Mouse (Mus musculus) midbrain, postnatal 0 days (tissue): ENCODE measurements around the gene Baz1b. TPM values are rescaled to one million over a fixed set of nuclear protein-coding genes. Genes with fewer than 3 reads are reported as not detected.

Experiments used
- ATAC-seq: fragments of 200-750 bp; cut with Nextera tagmentation; 2 replicates; pipeline ENCODE4 v1.8.0; 2017; ENCODE audit warnings: moderate number of reproducible peaks, mild to moderate bottlenecking, moderate TSS enrichment, moderate library complexity; ENCODE audit not compliant: low FRiP score
- DNase-seq: peaks from one replicate; pipeline ENCODE4 v3.0.0-alpha.2; 2015; ENCODE audit warnings: low spot score
- H3K27ac ChIP-seq: fragments of 300-500 bp; sonication (generic); 2 replicates; pipeline ENCODE4 v1.5.1; 2014; ENCODE audit warnings: low read depth, mild to moderate bottlenecking, low read length, mixed read lengths
- H3K27me3 ChIP-seq: fragments of 300-500 bp; sonication (generic); 2 replicates; pipeline ENCODE4 v1.6.1; 2014; ENCODE audit warnings: low read length, control low read depth, mixed read lengths; ENCODE audit not compliant: insufficient read depth
- H3K36me3 ChIP-seq: fragments of 300-500 bp; sonication (generic); 2 replicates; pipeline ENCODE4 v1.6.1; 2014; ENCODE audit warnings: low read length, control low read depth, mixed read lengths; ENCODE audit not compliant: insufficient read depth
- H3K4me1 ChIP-seq: fragments of 300-500 bp; sonication (generic); 2 replicates; pipeline ENCODE4 v1.6.1; 2014; ENCODE audit warnings: mild to moderate bottlenecking, control low read depth, antibody characterized with exemption, low read length, mixed read lengths; ENCODE audit not compliant: insufficient read depth
- H3K4me2 ChIP-seq: fragments of 300-500 bp; sonication (generic); 2 replicates; pipeline ENCODE4 v1.6.1; 2014; ENCODE audit warnings: low read depth, mild to moderate bottlenecking, low read length, mixed read lengths; ENCODE audit not compliant: poor library complexity, severe bottlenecking
- H3K4me3 ChIP-seq: fragments of 300-500 bp; sonication (generic); 2 replicates; pipeline ENCODE4 v1.5.1; 2014; ENCODE audit warnings: low read depth, mild to moderate bottlenecking, low read length, moderate library complexity
- H3K9ac ChIP-seq: fragments of 300-500 bp; sonication (generic); replicated peaks from 2 replicates; pipeline ENCODE4 v1.6.1; 2014; ENCODE audit warnings: mild to moderate bottlenecking, low read length, moderate library complexity, mixed read lengths; ENCODE audit not compliant: poor library complexity, severe bottlenecking
- H3K9me3 ChIP-seq: fragments of 300-500 bp; sonication (generic); 2 replicates; pipeline ENCODE4 v1.6.1; 2016; ENCODE audit warnings: low read length, control low read depth
- CTCF ChIP-seq: IDR thresholded peaks from 2 replicates; pipeline ENCODE4 v1.5.1; 2016; ENCODE audit warnings: antibody characterized with exemption, mild to moderate bottlenecking
- WGBS: fragments of 180-500 bp; shearing (Covaris S2); extraction: QIAGEN DNeasy Blood & Tissue Kit; methylation state at CpG from one replicate; pipeline ENCODE4 v1.1.7; 2014; 5-methylcytosine and 5-hydroxymethylcytosine counted together
- polyA plus RNA-seq: library from polyadenylated mRNA; unstranded; fragments of >200 nt; fragmentation: Nextera tagmentation; extraction: Ambion mirVana; gene quantifications from 2 replicates; pipeline ENCODE4 v1.2.1, GENCODE M21; 2015
- total RNA-seq: library from RNA; depleted of rRNA; stranded (reverse); fragments of >200 nt; gene quantifications from 2 replicates; pipeline ENCODE4 v1.2.3, GENCODE M21; 2014

Baz1b gene
- total and polyA plus RNA-seq, 2 experiments from 2014 or later: 12.5 to 33.4 TPM

DNA sequence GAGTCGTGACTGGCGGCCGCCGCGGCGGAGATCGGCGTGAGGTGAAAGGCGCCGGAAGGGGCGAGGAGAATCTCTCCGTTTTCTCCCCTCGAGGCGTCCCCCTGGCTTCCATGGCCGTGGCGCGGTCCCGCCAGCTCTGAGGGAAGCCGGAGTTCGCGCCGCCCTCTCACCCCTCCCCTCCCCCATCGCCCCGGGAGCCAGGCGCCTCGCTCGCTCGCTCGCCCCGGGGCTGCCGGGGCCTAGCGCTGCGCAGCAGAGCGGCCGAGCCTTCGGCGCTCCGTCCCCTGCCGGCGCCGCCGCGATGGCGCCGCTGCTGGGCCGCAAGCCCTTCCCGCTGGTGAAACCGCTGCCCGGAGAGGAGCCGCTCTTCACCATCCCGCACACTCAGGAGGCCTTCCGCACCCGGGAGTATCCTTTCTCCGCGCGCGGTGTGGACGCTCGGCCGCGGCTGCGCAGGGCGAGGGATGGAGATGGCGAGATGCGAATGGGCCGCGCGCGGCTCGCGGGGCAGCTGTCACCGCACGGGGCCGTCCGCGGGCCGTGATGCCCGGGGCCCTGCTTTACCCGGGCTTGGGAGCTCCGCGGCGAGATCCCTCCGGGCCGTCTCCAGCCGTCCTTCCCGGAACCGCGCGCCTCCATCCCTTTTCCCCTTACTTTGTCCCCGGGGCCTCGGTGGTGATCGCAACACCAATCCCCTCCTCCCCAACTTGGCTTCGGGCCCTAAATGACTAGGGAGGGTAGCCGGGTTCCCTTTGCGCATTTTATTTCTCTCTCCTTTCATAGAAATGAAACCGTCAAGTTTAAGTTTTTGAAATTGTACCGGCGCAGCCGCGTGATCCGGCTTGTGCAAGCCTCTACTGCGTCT is 517 bp downstream of the Baz1b start:
- H3K9me3 ChIP-seq: no peaks in the 10 kb centered on the region
- WGBS: under 1% methylated on average over 81 of the region's 102 CpGs
- peak overlapping the region; percentile 90 for H3K27ac ChIP-seq
- peak overlapping the region; percentile 90 for H3K9ac ChIP-seq
- no peaks in the 10 kb centered on the region for H3K27me3 ChIP-seq
- 0 out of 2 replicates have a peak, but pooled peaks have one; percentile 4 for ATAC-seq
- peak overlapping the region; percentile 80 for H3K4me2 ChIP-seq
- no peak for DNase-seq
- no peak for TF ChIP-seq CTCF
- H3K36me3 ChIP-seq: peaks cover under 1% of the 10 kb centered on the region; the same call in 1 of the 2 replicates
- peaks cover 12% of the 10 kb centered on the region; the same call in 1 of the 2 replicates for H3K4me1 ChIP-seq
- peak overlapping the region; percentile 100 for H3K4me3 ChIP-seq

DNA sequence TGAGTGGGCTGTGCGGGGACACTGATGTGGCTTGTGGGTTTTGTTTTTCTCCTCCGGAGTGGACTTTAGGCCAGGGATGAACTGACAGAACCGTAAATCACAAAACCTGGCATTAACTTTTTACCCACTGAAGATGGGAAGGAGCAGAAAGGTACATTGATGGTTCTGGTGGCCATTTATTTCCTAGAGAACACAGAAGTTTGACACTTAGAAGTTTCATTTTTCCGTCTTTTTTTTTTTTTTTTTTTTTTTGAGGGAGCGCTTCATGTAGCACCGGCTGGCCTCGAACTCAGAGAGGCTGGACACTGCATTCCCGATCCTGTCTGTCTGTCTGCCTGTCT is 1.1 kb downstream of the Baz1b start:
- TF ChIP-seq CTCF: no peak
- WGBS: under 1% methylated on average over 8 of the region's 8 CpGs
- Histone ChIP-seq H3K36me3 (no peaks in the 10 kb centered on the region), H3K4me3 (peak overlapping the region; percentile 100), H3K9me3 (no peaks in the 10 kb centered on the region), H3K9ac (peak overlapping the region; percentile 90), H3K4me1 (peaks cover 12% of the 10 kb centered on the region; the same call in 1 of the 2 replicates), H3K27me3 (no peaks in the 10 kb centered on the region), H3K27ac (peak overlapping the region; percentile 90), H3K4me2 (peak overlapping the region; percentile 80)
- ATAC-seq: no peak
- DNase-seq: no peak

DNA sequence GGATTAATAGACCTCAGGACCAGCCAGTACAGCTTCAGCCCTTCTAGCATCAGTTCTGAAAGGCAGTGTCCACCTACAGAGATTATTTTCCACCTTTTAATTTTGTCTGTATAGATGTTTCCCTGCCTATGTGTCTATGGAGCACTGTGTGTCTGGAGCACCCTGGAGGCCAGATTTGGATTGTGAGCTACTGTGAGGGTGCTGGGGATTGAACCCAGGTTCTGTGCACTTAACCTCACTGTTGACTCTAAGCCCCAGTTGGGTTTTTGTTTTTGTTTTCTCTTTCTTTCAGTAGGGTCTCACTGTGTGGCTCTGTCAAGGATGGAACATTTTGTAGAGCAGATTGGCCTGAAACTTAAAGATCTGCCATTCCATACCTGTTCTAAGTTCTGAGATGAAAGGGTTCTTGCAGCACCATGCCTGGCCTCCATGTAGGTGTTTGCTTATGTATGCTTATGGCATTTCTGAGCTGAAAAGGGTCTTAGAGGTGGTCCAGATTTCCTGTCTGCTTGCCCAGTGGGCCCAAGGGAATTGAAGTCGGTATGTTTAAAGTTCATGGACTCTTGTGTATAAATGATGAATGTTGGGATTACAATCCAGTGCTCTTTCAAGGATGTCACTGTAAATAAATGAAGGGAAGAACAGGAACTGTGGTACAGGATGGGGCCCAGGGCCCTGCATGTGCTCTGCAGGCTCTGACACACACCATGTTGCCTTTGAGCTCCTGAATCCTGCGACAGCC is 2.4 kb downstream of the Baz1b start:
- H3K4me2 ChIP-seq: peak overlapping the region; percentile 80
- no peaks in the 10 kb centered on the region for H3K9me3 ChIP-seq
- no peak overlapping the region for H3K27ac ChIP-seq
- ATAC-seq: no peak
- TF ChIP-seq CTCF: no peak
- no peak for DNase-seq
- H3K9ac ChIP-seq: 0 out of 2 replicates have a peak overlapping the region, but pooled peaks have one; percentile 40
- H3K27me3 ChIP-seq: no peaks in the 10 kb centered on the region
- peaks cover 12% of the 10 kb centered on the region; the same call in 1 of the 2 replicates for H3K4me1 ChIP-seq
- 68% methylated on average over 2 of the region's 2 CpGs for WGBS
- peak overlapping the region; percentile 10; the same call in 1 of the 2 replicates for H3K4me3 ChIP-seq
- H3K36me3 ChIP-seq: no peaks in the 10 kb centered on the region

DNA sequence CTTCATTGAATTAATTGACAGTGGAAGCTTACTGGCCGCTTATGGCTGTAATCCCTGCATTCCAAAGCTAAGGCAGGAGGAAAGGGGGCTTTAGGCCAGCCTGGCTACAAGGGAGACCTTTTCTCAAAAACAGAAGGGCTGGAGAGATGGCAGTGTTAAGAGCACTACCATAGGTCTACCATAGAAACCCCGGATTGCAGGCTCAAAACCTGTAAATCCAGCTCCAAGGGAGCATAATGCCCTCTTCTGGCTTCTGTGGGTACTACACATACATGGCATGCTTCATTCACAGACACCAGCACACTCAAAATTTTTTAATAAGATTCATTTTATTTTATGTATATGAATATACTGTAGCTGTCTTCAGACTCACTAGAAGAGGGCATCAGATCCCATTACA is 4.6 kb downstream of the Baz1b start:
- no peak for ATAC-seq
- Histone ChIP-seq H3K4me3 (no peak overlapping the region), H3K4me2 (no peak overlapping the region), H3K9ac (no peak overlapping the region), H3K27me3 (no peaks in the 10 kb centered on the region), H3K27ac (no peak overlapping the region), H3K4me1 (peaks cover 12% of the 10 kb centered on the region; the same call in 1 of the 2 replicates), H3K36me3 (no peaks in the 10 kb centered on the region), H3K9me3 (no peaks in the 10 kb centered on the region)
- TF ChIP-seq CTCF: peak; percentile 86
- WGBS: 36% methylated on average over 2 of the region's 2 CpGs
- DNase-seq: peak; percentile 73

DNA sequence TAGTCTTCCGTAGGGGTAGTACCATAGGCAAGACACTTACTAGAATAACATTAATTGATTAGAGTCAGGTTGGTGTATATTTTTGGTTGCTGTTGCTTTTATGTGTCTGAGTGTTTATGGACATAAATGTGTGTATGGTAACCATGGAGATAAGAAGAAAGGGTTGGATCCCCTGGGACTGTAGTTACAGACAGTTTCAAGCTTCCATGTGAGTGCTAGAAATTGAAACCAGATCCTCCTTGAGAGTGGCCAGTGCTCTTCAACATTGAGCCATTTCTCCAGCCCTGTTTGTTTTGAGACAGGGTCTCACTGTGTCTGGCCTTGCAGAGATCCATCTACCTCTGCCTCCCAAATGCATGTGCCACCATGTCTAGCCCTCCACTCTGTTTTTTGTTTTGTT is 5.4 kb downstream of the Baz1b start:
- H3K4me2 ChIP-seq: no peak overlapping the region
- no peak overlapping the region for H3K4me3 ChIP-seq
- H3K27me3 ChIP-seq: no peaks in the 10 kb centered on the region
- TF ChIP-seq CTCF: no peak
- ATAC-seq (no peak), DNase-seq (no peak)
- peaks cover 12% of the 10 kb centered on the region; the same call in 1 of the 2 replicates for H3K4me1 ChIP-seq
- H3K9me3 ChIP-seq: no peaks in the 10 kb centered on the region
- no peak overlapping the region for H3K9ac ChIP-seq
- H3K27ac ChIP-seq: no peak overlapping the region
- no peaks in the 10 kb centered on the region for H3K36me3 ChIP-seq
- 85% methylated on average over 1 of the region's 1 CpGs for WGBS

DNA sequence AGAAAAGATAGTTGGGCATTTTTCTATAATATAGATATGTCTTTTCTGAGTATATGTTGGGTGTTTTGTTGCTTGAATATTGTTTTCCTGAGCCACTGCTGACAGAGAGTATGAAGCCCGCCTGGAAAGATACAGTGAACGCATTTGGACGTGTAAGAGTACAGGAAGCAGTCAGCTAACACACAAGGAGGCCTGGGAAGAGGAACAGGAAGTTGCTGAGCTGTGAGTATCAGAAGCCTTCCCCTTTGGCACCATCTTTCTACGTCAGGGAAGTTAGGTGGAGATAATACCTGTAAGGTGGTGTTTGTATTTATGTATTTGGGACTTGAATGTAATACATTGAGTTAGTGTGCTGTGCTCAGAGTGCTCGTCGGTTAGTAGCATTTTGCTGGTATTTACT is 9.3 kb downstream of the Baz1b start:
- TF ChIP-seq CTCF: no peak
- H3K4me1 ChIP-seq: no peaks in the 10 kb centered on the region
- DNase-seq (no peak), ATAC-seq (no peak)
- no peaks in the 10 kb centered on the region for H3K27me3 ChIP-seq
- peaks cover 3% of the 10 kb centered on the region; the same call in 1 of the 2 replicates for H3K36me3 ChIP-seq
- H3K9me3 ChIP-seq: no peaks in the 10 kb centered on the region
- no peak overlapping the region for H3K4me2 ChIP-seq
- H3K4me3 ChIP-seq: no peak overlapping the region
- no peak overlapping the region for H3K27ac ChIP-seq
- WGBS: 81% methylated on average over 6 of the region's 6 CpGs
- H3K9ac ChIP-seq: no peak overlapping the region
